Mouse (Mus musculus): Measurements from ENCODE around the gene Slc6a12. TPM values are rescaled to one million over a fixed set of nuclear protein-coding genes. Genes with fewer than 3 reads are reported as not detected.
"Not testable (repeated sequence)": the region's sequence is repeated elsewhere in the genome, so short reads cannot be mapped to it uniquely, and the experiment has no call there.

Gene Slc6a12
- polyA plus RNA-seq, 1 experiment from 2014 or later = 0.19 TPM

DNA sequence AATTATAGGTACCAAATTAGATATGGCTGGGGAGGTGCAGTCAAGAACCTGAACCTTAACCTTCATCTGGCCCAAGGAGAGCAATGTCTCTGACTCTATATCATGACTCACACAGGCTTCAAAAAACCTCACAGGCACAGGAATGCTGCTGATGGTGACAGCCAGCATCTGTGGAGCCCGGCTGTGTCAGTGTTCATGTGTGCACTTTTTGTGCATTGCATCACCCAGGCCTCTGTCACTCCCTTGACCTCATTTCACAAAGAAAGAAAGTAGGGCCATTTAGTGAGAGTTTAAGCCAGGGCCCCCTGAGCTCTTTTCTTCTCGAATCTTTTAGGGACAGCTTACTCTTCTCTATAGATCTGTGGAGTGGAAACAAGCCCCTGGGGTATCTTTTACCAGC, 9.4 kb downstream of the Slc6a12 start:
- H3K9ac ChIP-seq = no peak overlapping the region
- no peak for ATAC-seq
- WGBS = 57% methylated on average over 2 of the region's 2 CpGs
- no peaks in the 10 kb centered on the region for H3K4me1 ChIP-seq (replicated peaks)
- no peak overlapping the region for H3K27ac ChIP-seq
- H3K36me3 ChIP-seq = no peaks in the 10 kb centered on the region
- H3K9me3 ChIP-seq = no peaks in the 10 kb centered on the region
- H3K27me3 ChIP-seq (replicated peaks) = peaks cover 3% of the 10 kb centered on the region; the same call in 1 of the 2 replicates
- H3K4me3 ChIP-seq (replicated peaks) = no peak overlapping the region
- no peak overlapping the region for H3K4me2 ChIP-seq (replicated peaks)

GRCm38 (mm10) chr6:121356041-121356440, 13.2 kb downstream of the Slc6a12 start:
- Histone ChIP-seq H3K4me3 (replicated peaks) (no peak overlapping the region), H3K27ac (no peak overlapping the region)
- WGBS = 70% methylated on average over 1 of the region's 1 CpGs

DNA sequence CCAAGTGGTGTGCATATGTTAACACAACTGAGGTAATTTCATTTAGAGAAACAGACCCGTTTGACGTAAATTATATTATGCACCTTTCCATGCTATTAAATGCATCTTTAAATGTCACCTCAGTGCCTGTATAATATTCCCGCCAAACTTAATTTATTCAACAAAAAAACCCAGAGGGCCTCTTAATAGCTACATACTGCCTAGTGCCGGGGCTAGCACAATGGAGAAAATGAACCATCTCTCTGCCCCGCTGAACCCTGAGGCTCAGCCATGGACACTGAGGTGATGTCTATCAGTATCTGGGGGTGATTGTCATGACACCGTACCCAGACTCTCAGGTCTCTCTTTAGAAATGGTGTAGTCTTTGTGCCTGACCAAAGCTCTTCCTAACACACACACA, 14.4 kb downstream of the Slc6a12 start:
- H3K9me3 ChIP-seq = no peaks in the 10 kb centered on the region
- H3K36me3 ChIP-seq = no peaks in the 10 kb centered on the region
- no peak overlapping the region for H3K4me2 ChIP-seq (replicated peaks)
- 87% methylated on average over 6 of the region's 6 CpGs for WGBS
- H3K9ac ChIP-seq = no peak overlapping the region
- ATAC-seq = no peak
- peaks cover 3% of the 10 kb centered on the region; the same call in 1 of the 2 replicates for H3K27me3 ChIP-seq (replicated peaks)
- H3K27ac ChIP-seq = no peak overlapping the region
- H3K4me3 ChIP-seq (replicated peaks) = no peak overlapping the region
- no peaks in the 10 kb centered on the region for H3K4me1 ChIP-seq (replicated peaks)

More at GRCm38 (mm10) chr6:121356041-121356440, 13.2 kb downstream of the Slc6a12 start:
- H3K36me3 ChIP-seq = no peaks in the 10 kb centered on the region
- H3K9ac ChIP-seq = no peak overlapping the region
- H3K4me2 ChIP-seq (replicated peaks) = no peak overlapping the region
- H3K9me3 ChIP-seq = no peaks in the 10 kb centered on the region
- peaks cover 3% of the 10 kb centered on the region; the same call in 1 of the 2 replicates for H3K27me3 ChIP-seq (replicated peaks)
- ATAC-seq = no peak
- no peaks in the 10 kb centered on the region for H3K4me1 ChIP-seq (replicated peaks)

- Histone ChIP-seq H3K9me3 (no peaks in the 10 kb centered on the region), H3K36me3 (no peaks in the 10 kb centered on the region), H3K4me3 (replicated peaks) (no peak overlapping the region), H3K9ac (no peak overlapping the region), H3K4me1 (replicated peaks) (no peaks in the 10 kb centered on the region), H3K4me2 (replicated peaks) (no peak overlapping the region), H3K27ac (no peak overlapping the region), H3K27me3 (replicated peaks) (no peaks in the 10 kb centered on the region)
- no peak for ATAC-seq
- 73% methylated on average over 6 of the region's 6 CpGs for WGBS
Measured at GRCm38 (mm10) chr6:121363061-121363460, 20.2 kb downstream of the Slc6a12 start.

DNA sequence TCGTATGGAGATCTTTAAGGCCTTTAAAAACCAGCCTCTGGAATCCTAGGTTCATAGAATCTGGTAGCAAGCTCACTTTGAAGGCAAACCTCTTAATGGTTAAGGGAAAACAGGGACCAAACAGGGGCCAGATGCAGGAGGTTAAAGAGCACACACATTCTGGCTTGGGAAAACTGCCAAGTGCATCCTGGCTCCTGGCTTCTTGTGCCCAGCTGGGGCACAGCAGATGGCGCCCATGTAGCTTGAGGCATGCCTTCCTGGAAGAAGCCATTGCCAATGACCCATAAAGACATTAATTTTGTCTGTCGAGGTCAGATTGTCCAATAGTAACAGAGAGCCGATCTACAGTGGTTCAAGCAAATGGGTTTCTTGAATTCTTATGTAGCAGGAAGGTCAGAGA, 21.1 kb downstream of the Slc6a12 start:
- no peak for ATAC-seq

GRCm38 (mm10) chr6:121366537-121366936, 23.7 kb downstream of the Slc6a12 start:
- not testable (repeated sequence) for H3K36me3 ChIP-seq; H3K4me1 ChIP-seq (replicated peaks); H3K4me3 ChIP-seq (replicated peaks); H3K27ac ChIP-seq; H3K9me3 ChIP-seq; H3K27me3 ChIP-seq (replicated peaks); ATAC-seq; H3K9ac ChIP-seq; H3K4me2 ChIP-seq (replicated peaks)
- 18% methylated on average over 2 of the region's 2 CpGs for WGBS

More for the DNA sequence above, 21.1 kb downstream of the Slc6a12 start:
- Histone ChIP-seq H3K9me3 (no peaks in the 10 kb centered on the region), H3K4me2 (replicated peaks) (no peak overlapping the region), H3K9ac (no peak overlapping the region), H3K4me1 (replicated peaks) (no peaks in the 10 kb centered on the region), H3K4me3 (replicated peaks) (no peak overlapping the region), H3K36me3 (no peaks in the 10 kb centered on the region), H3K27me3 (replicated peaks) (no peaks in the 10 kb centered on the region), H3K27ac (no peak overlapping the region)
- 82% methylated on average over 4 of the region's 4 CpGs for WGBS

GRCm38 (mm10) chr6:121367099-121367498, 24.2 kb downstream of the Slc6a12 start:
- Histone ChIP-seq H3K4me2 (replicated peaks) (no peak overlapping the region), H3K9me3 (no peaks in the 10 kb centered on the region), H3K4me3 (replicated peaks) (no peak overlapping the region), H3K9ac (no peak overlapping the region), H3K36me3 (no peaks in the 10 kb centered on the region), H3K4me1 (replicated peaks) (no peaks in the 10 kb centered on the region), H3K27ac (no peak overlapping the region), H3K27me3 (replicated peaks) (no peaks in the 10 kb centered on the region)
- ATAC-seq = no peak
- WGBS = 52% methylated on average over 3 of the region's 3 CpGs

GRCm38 (mm10) chr6:121371197-121371980, 28.5 kb downstream of the Slc6a12 start:
- Histone ChIP-seq H3K4me1 (replicated peaks) (no peaks in the 10 kb centered on the region), H3K4me3 (replicated peaks) (no peak overlapping the region), H3K4me2 (replicated peaks) (no peak overlapping the region), H3K9me3 (no peaks in the 10 kb centered on the region), H3K27ac (no peak overlapping the region), H3K9ac (no peak overlapping the region), H3K27me3 (replicated peaks) (no peaks in the 10 kb centered on the region; the same call in 1 of the 2 replicates), H3K36me3 (no peaks in the 10 kb centered on the region)
- 51% methylated on average over 10 of the region's 10 CpGs for WGBS
- peak; percentile 53; the same call in 1 of the 2 replicates for ATAC-seq

GRCm38 (mm10) chr6:121376159-121376558, 33.3 kb downstream of the Slc6a12 start:
- no peaks in the 10 kb centered on the region for H3K4me1 ChIP-seq (replicated peaks)
- H3K27me3 ChIP-seq (replicated peaks) = no peaks in the 10 kb centered on the region; the same call in none of the 2 replicates
- H3K4me2 ChIP-seq (replicated peaks) = no peak overlapping the region
- H3K36me3 ChIP-seq = no peaks in the 10 kb centered on the region
- H3K27ac ChIP-seq = no peak overlapping the region
- no peak overlapping the region for H3K9ac ChIP-seq
- H3K4me3 ChIP-seq (replicated peaks) = no peak overlapping the region
- WGBS = 63% methylated on average over 12 of the region's 12 CpGs
- H3K9me3 ChIP-seq = no peaks in the 10 kb centered on the region
- no peak for ATAC-seq

DNA sequence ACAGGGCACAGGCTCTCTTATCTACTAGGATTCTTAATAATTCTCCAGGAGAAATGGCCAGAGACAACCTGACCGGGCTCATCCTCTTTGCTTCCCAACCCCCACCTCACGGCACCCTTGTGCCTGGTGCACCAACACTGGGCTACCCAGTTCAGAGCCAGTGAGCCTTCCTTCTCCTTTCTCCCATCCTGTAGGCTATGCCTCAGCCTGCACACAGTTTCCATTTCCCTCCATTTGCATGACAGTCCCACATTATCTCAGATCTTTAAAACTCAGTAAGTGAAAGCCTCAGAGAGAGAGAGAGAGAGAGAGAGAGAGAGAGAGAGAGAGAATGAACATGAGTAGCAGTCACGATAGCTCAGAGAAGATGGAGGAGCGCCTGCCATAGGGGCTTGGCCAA, 35.4 kb downstream of the Slc6a12 start:
- Histone ChIP-seq H3K36me3 (no peaks in the 10 kb centered on the region), H3K4me3 (replicated peaks) (no peak overlapping the region), H3K9ac (no peak overlapping the region), H3K4me1 (replicated peaks) (no peaks in the 10 kb centered on the region), H3K4me2 (replicated peaks) (no peak overlapping the region), H3K27me3 (replicated peaks) (peaks cover 5% of the 10 kb centered on the region), H3K9me3 (no peaks in the 10 kb centered on the region), H3K27ac (no peak overlapping the region)
- 57% methylated on average over 4 of the region's 4 CpGs for WGBS
- ATAC-seq = no peak

DNA sequence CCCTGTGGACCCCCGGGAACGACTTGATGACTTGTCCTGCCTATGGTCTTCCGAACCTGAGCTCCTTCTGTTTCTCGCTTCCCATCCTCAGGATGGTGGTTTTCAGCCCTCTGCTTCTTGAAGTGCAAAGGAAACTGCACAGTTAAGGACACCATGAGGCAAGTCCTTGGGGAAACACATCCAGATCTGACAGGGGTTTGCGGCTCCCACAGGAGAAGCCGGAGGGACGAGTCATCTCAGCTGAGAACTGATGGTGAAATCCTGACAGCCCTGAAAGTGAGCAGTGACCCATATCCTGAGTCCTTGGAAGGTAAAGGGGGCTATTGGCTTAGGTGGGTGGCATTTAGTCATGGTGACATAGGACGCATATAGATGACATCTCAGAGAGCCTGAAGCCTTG, 37.7 kb downstream of the Slc6a12 start:
- WGBS = 87% methylated on average over 8 of the region's 8 CpGs
- Histone ChIP-seq H3K36me3 (no peaks in the 10 kb centered on the region), H3K27ac (no peak overlapping the region), H3K9ac (no peak overlapping the region), H3K4me3 (replicated peaks) (no peak overlapping the region), H3K4me1 (replicated peaks) (no peaks in the 10 kb centered on the region), H3K9me3 (no peaks in the 10 kb centered on the region), H3K27me3 (replicated peaks) (peaks cover 5% of the 10 kb centered on the region; the same call in 1 of the 2 replicates), H3K4me2 (replicated peaks) (no peak overlapping the region)
- ATAC-seq = no peak

DNA sequence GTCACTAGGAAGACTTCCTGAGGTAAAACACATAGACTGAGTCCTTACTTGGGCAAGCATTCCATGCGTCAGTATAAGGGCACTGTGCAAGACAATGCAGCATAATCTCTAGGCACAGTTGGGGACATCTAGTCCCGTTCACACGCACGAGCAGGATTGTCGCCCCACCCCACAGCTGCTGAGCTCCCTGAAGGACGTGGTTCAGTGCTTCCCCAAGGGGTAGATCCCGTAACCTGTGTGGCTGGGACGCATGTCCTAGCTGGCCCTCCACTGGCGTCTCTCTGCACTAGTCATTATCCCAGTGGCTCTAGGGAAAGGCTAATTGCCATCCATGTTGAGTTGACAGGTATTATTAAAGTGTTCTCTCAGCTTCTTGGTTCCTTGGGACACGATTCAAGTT, 39.2 kb downstream of the Slc6a12 start:
- no peak for ATAC-seq
- Histone ChIP-seq H3K27ac (no peak overlapping the region), H3K4me3 (replicated peaks) (no peak overlapping the region), H3K36me3 (no peaks in the 10 kb centered on the region), H3K27me3 (replicated peaks) (peaks cover 5% of the 10 kb centered on the region; the same call in 1 of the 2 replicates), H3K4me1 (replicated peaks) (no peaks in the 10 kb centered on the region), H3K9me3 (no peaks in the 10 kb centered on the region), H3K4me2 (replicated peaks) (no peak overlapping the region), H3K9ac (no peak overlapping the region)
- 57% methylated on average over 10 of the region's 10 CpGs for WGBS

DNA sequence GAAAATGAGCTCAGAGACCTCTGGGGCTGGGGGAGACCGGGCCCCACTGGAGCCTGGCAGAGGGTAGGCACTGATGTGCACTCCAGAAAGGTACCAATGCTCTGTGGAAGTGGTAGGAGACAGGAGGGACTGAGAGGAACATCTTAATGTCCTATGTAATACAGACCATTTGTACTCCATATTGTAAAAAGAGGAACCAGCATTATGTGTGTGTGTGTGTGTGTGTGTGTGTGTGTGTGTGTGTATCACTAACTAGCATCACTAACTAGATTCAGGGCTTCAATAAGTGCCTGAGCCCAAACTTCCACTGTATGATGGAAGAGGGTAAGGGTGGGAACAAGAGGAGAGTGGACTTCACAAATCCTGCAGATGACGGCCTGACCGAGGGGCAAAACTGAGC, 42.5 kb downstream of the Slc6a12 start:
- H3K27ac ChIP-seq = no peak overlapping the region
- H3K9ac ChIP-seq = no peak overlapping the region
- ATAC-seq = no peak
- no peaks in the 10 kb centered on the region for H3K9me3 ChIP-seq
- H3K36me3 ChIP-seq = no peaks in the 10 kb centered on the region
- H3K4me2 ChIP-seq (replicated peaks) = no peak overlapping the region
- H3K27me3 ChIP-seq (replicated peaks) = peaks cover 5% of the 10 kb centered on the region; the same call in 1 of the 2 replicates
- no peaks in the 10 kb centered on the region for H3K4me1 ChIP-seq (replicated peaks)
- WGBS = 81% methylated on average over 3 of the region's 3 CpGs
- H3K4me3 ChIP-seq (replicated peaks) = no peak overlapping the region
